8 mouse cellular contexts compared by ENCODE assay signal in genomic region chr17:31853448-31854188, GRCm38 (mm10). TPM values are rescaled to one million over a fixed set of nuclear protein-coding genes. Genes with fewer than 3 reads are reported as not detected.
A peak's percentile ranks its signal among the peaks of the same experiment; 100 is the strongest.
DNase-seq lines count a peak whose midpoint lies in the region; ATAC-seq and TF ChIP-seq lines count a peak whose summit lies in the region.

No protein-coding gene starts in this region.

- H3K36me3 ChIP-seq in embryonic facial prominence, embryonic 13.5 days: peaks cover 28% of the 10 kb centered on the region
- H3K36me3 ChIP-seq in intestine, embryonic 14.5 days (ENCODE audit: control insufficient read depth, insufficient read depth, low read length): peaks cover 26% of the 10 kb centered on the region
- peaks cover 25% of the 10 kb centered on the region for H3K36me3 ChIP-seq in midbrain, postnatal 0 days (ENCODE audit: insufficient read depth, low read length)

- H3K9ac ChIP-seq in embryonic facial prominence, embryonic 13.5 days: 0 out of 2 replicates have a peak overlapping the region, but pooled peaks have one; percentile 57
- H3K9ac ChIP-seq in intestine, embryonic 14.5 days (ENCODE audit: low read length): no peak overlapping the region
- 0 out of 2 replicates have a peak overlapping the region, but pooled peaks have one; percentile 29 for H3K9ac ChIP-seq in midbrain, postnatal 0 days (replicated peaks; ENCODE audit: low read length, poor library complexity, severe bottlenecking)

- no peaks in the 10 kb centered on the region for H3K9me3 ChIP-seq in embryonic facial prominence, embryonic 13.5 days
- H3K9me3 ChIP-seq in intestine, embryonic 14.5 days (ENCODE audit: control insufficient read depth, low read length): no peaks in the 10 kb centered on the region
- no peaks in the 10 kb centered on the region for H3K9me3 ChIP-seq in midbrain, postnatal 0 days (ENCODE audit: low read length)

- H3K27ac ChIP-seq in embryonic facial prominence, embryonic 13.5 days: no peak overlapping the region
- peak overlapping the region; percentile 9; the same call in 1 of the 2 replicates for H3K27ac ChIP-seq in intestine, embryonic 14.5 days (ENCODE audit: low read depth)
- H3K27ac ChIP-seq in midbrain, postnatal 0 days (ENCODE audit: low read depth, low read length): no peak overlapping the region

- H3K4me3 ChIP-seq in embryonic facial prominence, embryonic 13.5 days: peak overlapping the region; percentile 88
- H3K4me3 ChIP-seq in intestine, embryonic 14.5 days (ENCODE audit: low read depth, low read length): peak overlapping the region; percentile 87
- peak overlapping the region; percentile 62 for H3K4me3 ChIP-seq in midbrain, postnatal 0 days (ENCODE audit: low read depth, low read length)

- no peak for ATAC-seq in embryonic facial prominence, embryonic 13.5 days (ENCODE audit: insufficient number of reproducible peaks, insufficient read depth, low FRiP score, low TSS enrichment, low read depth)
- ATAC-seq in intestine, embryonic 14.5 days (replicated peaks; ENCODE audit: low FRiP score, low TSS enrichment, low read depth): no peak
- no peak for ATAC-seq in midbrain, postnatal 0 days (ENCODE audit: low FRiP score)

- 53% methylated on average over 17 of the region's 17 CpGs for WGBS in embryonic facial prominence, embryonic 13.5 days
- WGBS in intestine, embryonic 14.5 days: 50% methylated on average over 17 of the region's 17 CpGs
- 74% methylated on average over 17 of the region's 17 CpGs for WGBS in midbrain, postnatal 0 days

- peak overlapping the region; percentile 94 for H3K4me2 ChIP-seq in embryonic facial prominence, embryonic 13.5 days
- H3K4me2 ChIP-seq in intestine, embryonic 14.5 days (ENCODE audit: low read length): peak overlapping the region; percentile 89
- peak overlapping the region; percentile 71 for H3K4me2 ChIP-seq in midbrain, postnatal 0 days (ENCODE audit: low read depth, low read length, poor library complexity, severe bottlenecking)

- TF ChIP-seq CTCF in midbrain, postnatal 0 days (IDR thresholded peaks at IDR 0.05): no peak

- peak; percentile 51 for DNase-seq in kidney, adult 18-20 months
- no peak for DNase-seq in kidney, adult 8-10 months
- DNase-seq in intestine, embryonic 14.5 days (ENCODE audit: low spot score): no peak
- DNase-seq in midbrain, postnatal 0 days (ENCODE audit: low spot score): no peak
- no peak for DNase-seq in layer of hippocampus, postnatal 25 days (ENCODE audit: extremely low spot score in 1 of 2, low spot score in 1 of 2)
- no peak for DNase-seq in gastrocnemius, postnatal 36 days
- DNase-seq in urinary bladder, postnatal 36 days (ENCODE audit: low spot score in 2 of 2): no peak

- H3K27me3 ChIP-seq in embryonic facial prominence, embryonic 13.5 days: no peaks in the 10 kb centered on the region
- no peaks in the 10 kb centered on the region for H3K27me3 ChIP-seq in intestine, embryonic 14.5 days (replicated peaks; ENCODE audit: control insufficient read depth, insufficient read depth, low read length)
- no peaks in the 10 kb centered on the region for H3K27me3 ChIP-seq in midbrain, postnatal 0 days (ENCODE audit: insufficient read depth, low read length)

- H3K4me1 ChIP-seq in embryonic facial prominence, embryonic 13.5 days: peaks cover 38% of the 10 kb centered on the region
- H3K4me1 ChIP-seq in intestine, embryonic 14.5 days (replicated peaks; ENCODE audit: control insufficient read depth, insufficient read depth, low read length): peaks cover 37% of the 10 kb centered on the region
- H3K4me1 ChIP-seq in midbrain, postnatal 0 days (ENCODE audit: insufficient read depth, low read length): peaks cover 3% of the 10 kb centered on the region; the same call in 1 of the 2 replicates

- intact Hi-C loops in gastrocnemius, postnatal 36 days (cut with DNase I): loop anchor here (2.0 kb wide), 1 partner anchor 61 kb away; no protein-coding TSS in a partner anchor

RNA-seq across cellular contexts. Expression of gene Sik1, which starts 2.0 kb away (rescaled TPM):
- polyA plus RNA-seq in embryonic facial prominence, embryonic 13.5 days (2015; fragmentation: Nextera tagmentation; extraction: Ambion mirVana): 15.6 and 17.1 TPM in 2 replicates
- 9.2 and 11.9 TPM in 2 replicates for polyA plus RNA-seq in intestine, embryonic 14.5 days (2014; fragmentation: Nextera tagmentation; extraction: Ambion mirVana)
- 48.5 and 54.2 TPM in 2 replicates for total RNA-seq in midbrain, postnatal 0 days (2014; rRNA removed)
- polyA plus RNA-seq in midbrain, postnatal 0 days (2015; fragmentation: Nextera tagmentation; extraction: Ambion mirVana): 17.6 and 22.3 TPM in 2 replicates
- total RNA-seq in layer of hippocampus, postnatal 25 days (2021): 10 to 100 TPM; 11.7 to 14.6 TPM
- total RNA-seq in gastrocnemius, postnatal 36 days (2021): 10 to 100 TPM; 17.0 to 27.2 TPM
